8 mouse cellular contexts compared by ENCODE assay signal in genomic region chr11:87639206-87639605, GRCm38 (mm10). TPM values are rescaled to one million over a fixed set of nuclear protein-coding genes. Genes with fewer than 3 reads are reported as not detected.
DNase-seq lines count a peak whose midpoint lies in the region; ATAC-seq and TF ChIP-seq lines count a peak whose summit lies in the region.

No protein-coding gene starts in this region.

- H3K9ac ChIP-seq in lung, postnatal 0 days (replicated peaks; ENCODE audit: low read depth), result peak overlapping the region; percentile 44

- H3K4me1 ChIP-seq in kidney, adult 2 months (ENCODE audit: control insufficient read depth, insufficient read depth, low read length), result no peaks in the 10 kb centered on the region; the same call in 1 of the 2 replicates
- H3K4me1 ChIP-seq in lung, postnatal 0 days (ENCODE audit: insufficient read depth, low read depth, low read length), result peaks cover 3% of the 10 kb centered on the region; the same call in 1 of the 2 replicates

- no peaks in the 10 kb centered on the region for H3K36me3 ChIP-seq in kidney, adult 2 months (ENCODE audit: control insufficient read depth, insufficient read depth, low read length)
- H3K36me3 ChIP-seq in lung, postnatal 0 days (ENCODE audit: insufficient read depth, low read length), result no peaks in the 10 kb centered on the region

- peak overlapping the region; percentile 68 for H3K4me2 ChIP-seq in lung, postnatal 0 days (replicated peaks; ENCODE audit: low read depth, low read length)

- H3K9me3 ChIP-seq in lung, postnatal 0 days (ENCODE audit: low read length), result no peaks in the 10 kb centered on the region

- peak overlapping the region; percentile 34 for H3K27ac ChIP-seq in kidney, adult 2 months (ENCODE audit: insufficient read depth, low read depth, low read length)
- peak overlapping the region; percentile 71 for H3K27ac ChIP-seq in lung, postnatal 0 days (ENCODE audit: low read length)

- DNase-seq in 3134 (ENCODE audit: extremely low read depth, insufficient read length, low spot score), result peak; percentile 73
- peak; percentile 83 for DNase-seq in adrenal gland, postnatal 10 days
- DNase-seq in embryo, embryonic 9.5 days (ENCODE audit: extremely low spot score), result peak; percentile 78
- DNase-seq in heart, adult 8-10 months (ENCODE audit: low spot score), result peak; percentile 16
- peak; percentile 73 for DNase-seq in kidney, adult 2 months
- DNase-seq in lung, postnatal 0 days (ENCODE audit: low spot score), result peak; percentile 83
- DNase-seq in ovary, adult 18-20 months (ENCODE audit: low spot score), result peak; percentile 39
- peak; percentile 14 for DNase-seq in urinary bladder, postnatal 10 days (ENCODE audit: low spot score)

- peak overlapping the region; percentile 49 for H3K4me3 ChIP-seq in kidney, adult 2 months (ENCODE audit: insufficient read depth, low read depth, low read length)
- peak overlapping the region; percentile 38 for H3K4me3 ChIP-seq in lung, postnatal 0 days (ENCODE audit: low read depth, low read length)

- no peaks in the 10 kb centered on the region for H3K27me3 ChIP-seq in kidney, adult 2 months (replicated peaks; ENCODE audit: control insufficient read depth, insufficient read depth, low read length)
- no peaks in the 10 kb centered on the region for H3K27me3 ChIP-seq in lung, postnatal 0 days (replicated peaks; ENCODE audit: insufficient read depth, low read length)

- TF ChIP-seq EP300 in lung, postnatal 0 days (IDR thresholded peaks at IDR 0.05), result no peak

- peak; percentile 72 for TF ChIP-seq POLR2A in kidney, adult 2 months (IDR thresholded peaks at IDR 0.05; ENCODE audit: low read depth, low read length)

- no peak for TF ChIP-seq CTCF in kidney, adult 2 months (conservative IDR thresholded peaks at IDR 0.05; ENCODE audit: insufficient read depth, insufficient read length, low read depth, low read length)
- no peak for TF ChIP-seq CTCF in lung, postnatal 0 days (IDR thresholded peaks at IDR 0.05)

- WGBS in kidney, adult 2 months, result under 1% methylated on average over 29 of the region's 29 CpGs
- WGBS in lung, postnatal 0 days, result under 1% methylated on average over 29 of the region's 29 CpGs

- peak; percentile 98 for ATAC-seq in lung, postnatal 0 days

RNA-seq across cellular contexts. Expression of gene Hsf5, which starts 22.2 kb away (rescaled TPM):
- total RNA-seq in adrenal gland, postnatal 10 days (2021), result under 1 TPM; 0.12 TPM
- total RNA-seq in heart, adult 8-10 months (2022), result under 1 TPM in 2 of 4 experiments, not detected in 2; 0.05 to 0.06 TPM
- polyA plus RNA-seq in kidney, adult 2 months (2012; rRNA removed), result 0.05 and 0.12 TPM in 2 replicates
- 0.05 and 0.11 TPM in 2 replicates for polyA plus RNA-seq in lung, postnatal 0 days (2015; fragmentation: Nextera tagmentation; extraction: Ambion mirVana)

RNA-seq across cellular contexts. Expression of gene Rnf43, which starts 23.3 kb away (rescaled TPM):
- 1 to 10 TPM; 2.8 to 3.4 TPM for total RNA-seq in adrenal gland, postnatal 10 days (2021)
- under 1 TPM; 0.34 to 0.91 (median 0.46) TPM for total RNA-seq in heart, adult 8-10 months (2022)
- 4.0 and 4.6 TPM in 2 replicates for polyA plus RNA-seq in kidney, adult 2 months (2012; rRNA removed)
- polyA plus RNA-seq in lung, postnatal 0 days (2015; fragmentation: Nextera tagmentation; extraction: Ambion mirVana), result 4.6 and 6.6 TPM in 2 replicates

RNA-seq across cellular contexts. Expression of gene Mtmr4, which starts 47.2 kb away (rescaled TPM):
- 10 to 100 TPM; 23.9 to 28.4 TPM for total RNA-seq in adrenal gland, postnatal 10 days (2021)
- total RNA-seq in heart, adult 8-10 months (2022), result 10 to 100 TPM; 20.6 to 25.1 (median 23.0) TPM
- polyA plus RNA-seq in kidney, adult 2 months (2012; rRNA removed), result 26.0 and 29.3 TPM in 2 replicates
- polyA plus RNA-seq in lung, postnatal 0 days (2015; fragmentation: Nextera tagmentation; extraction: Ambion mirVana), result 9.4 and 13.3 TPM in 2 replicates

Comparison
In these comparisons a context has a peak if more than half of its experiments do, and no peak if none do; other contexts are left out.
1. Peak in every context shown above with its lines: DNase-seq, ATAC-seq, H3K4me3 ChIP-seq and H3K27ac ChIP-seq.
2. DNase-seq: peak in every context shown above with its lines; median percentile 83 in adrenal gland, postnatal 10 days; 83 in lung, postnatal 0 days; 78 in embryo, embryonic 9.5 days; 73 in 3134; 73 in kidney, adult 2 months; 39 in ovary, adult 18-20 months; 16 in heart, adult 8-10 months; 14 in urinary bladder, postnatal 10 days.